Mouse (Mus musculus): ENCODE measurements at regions not wholly inside any gene's neighbourhood (a gene's known extent, or its start where the extent isn't known, plus 50 kb on each side); places are given as distances from the start of the nearest gene placed in this dataset.

DNA sequence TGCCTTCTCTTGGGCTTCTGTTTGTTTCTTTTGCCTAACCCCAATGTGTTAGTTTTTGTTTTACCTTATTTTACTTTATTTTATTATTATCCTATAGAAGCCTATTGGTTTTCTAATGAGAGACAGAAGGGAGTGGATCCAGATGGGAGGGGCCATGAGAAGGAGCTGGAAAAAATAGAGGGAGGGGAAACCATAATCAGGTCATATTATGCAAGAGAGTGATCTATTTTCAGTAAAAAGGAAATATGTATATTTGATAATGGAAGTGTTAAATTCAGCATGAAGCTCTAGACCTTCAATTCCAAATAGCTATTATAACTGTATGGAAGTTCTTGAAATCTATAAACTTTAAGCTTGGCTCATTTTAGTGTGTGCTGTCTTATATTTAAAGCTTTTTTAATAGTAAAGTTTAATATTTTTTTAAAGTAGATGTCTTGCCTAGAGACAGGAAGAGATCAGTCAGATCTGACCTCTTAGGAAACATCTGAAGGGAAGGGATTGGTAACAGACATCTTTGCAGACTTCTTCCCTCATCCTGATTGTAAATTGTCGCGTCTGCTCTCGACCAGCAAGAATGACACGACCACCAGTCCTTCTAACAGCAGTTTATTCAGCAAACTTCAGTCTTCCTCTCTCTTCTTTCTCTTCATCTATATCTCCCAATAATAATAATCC is 87.8 kb upstream of the Supt20 start:
- DNase-seq (ENCODE audit: extremely low read depth): no peak
- dilution Hi-C loops (cut with MboI; ENCODE audit: extremely low pct_ligation_motif_present, extremely low pct_unique_long_range_greater_than_20kb, low sequenced_read_pairs): no loop called here
- TF ChIP-seq E2F4 (IDR thresholded peaks at IDR 0.05; ENCODE audit: insufficient replicate concordance, low read depth, low read length) (no peak), JUN (IDR thresholded peaks at IDR 0.05; ENCODE audit: insufficient read depth, low read depth, low read length) (no peak), KAT2A (IDR thresholded peaks at IDR 0.05; ENCODE audit: insufficient replicate concordance, low read length) (no peak), USF2 (conservative IDR thresholded peaks at IDR 0.05; ENCODE audit: low read depth, low read length) (no peak), TBP (conservative IDR thresholded peaks at IDR 0.05; ENCODE audit: low read depth, low read length) (no peak), JUND (conservative IDR thresholded peaks at IDR 0.05; ENCODE audit: low read depth, low read length) (no peak), SIN3A (IDR thresholded peaks at IDR 0.05; ENCODE audit: low read length) (no peak)

DNA sequence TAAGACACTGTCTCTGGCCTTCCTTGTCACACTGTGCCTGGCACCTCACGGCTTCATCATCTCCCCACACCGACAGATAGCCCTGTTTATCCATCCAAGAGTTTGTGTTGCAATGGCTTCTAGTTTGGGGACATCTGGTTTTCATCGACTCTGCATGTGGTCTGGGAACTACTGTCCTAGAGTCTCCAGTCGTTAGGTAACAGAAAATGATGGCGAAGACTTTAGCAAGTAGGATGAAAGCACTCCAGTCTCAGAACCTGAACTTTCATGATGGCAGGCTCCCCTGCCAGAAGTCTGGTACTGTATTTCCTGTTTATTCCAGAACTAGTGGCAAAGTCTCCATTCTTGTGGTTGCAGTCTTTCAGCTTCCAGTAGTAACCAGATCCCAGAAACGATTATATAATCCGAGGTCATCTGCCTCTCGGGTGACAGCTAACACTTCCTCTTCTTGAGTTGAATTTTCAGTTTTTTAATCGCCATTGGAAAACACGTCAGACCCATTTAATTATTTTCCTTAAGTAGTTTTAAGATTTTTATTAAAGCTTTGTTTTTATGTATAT is 81.1 kb upstream of the Supt20 start:
- H3K4me2 ChIP-seq (ENCODE audit: insufficient read depth, low read depth, poor library complexity, severe bottlenecking): no peak overlapping the region
- dilution Hi-C loops (cut with MboI; ENCODE audit: extremely low pct_ligation_motif_present, extremely low pct_unique_long_range_greater_than_20kb, low sequenced_read_pairs): no loop called here
- DNase-seq (ENCODE audit: extremely low read depth): no peak
- H3K79me2 ChIP-seq (replicated peaks; ENCODE audit: control insufficient read depth, extremely low read depth, insufficient read depth, poor library complexity, severe bottlenecking): no peaks in the 10 kb centered on the region
- H3K4me1 ChIP-seq (ENCODE audit: control insufficient read depth in 1 of 2, insufficient read depth in 2 of 2): 0 out of 4 replicates have a peak, but pooled peaks cover 0 to 4% of the 10 kb centered on the region in 2 experiments
- no peak overlapping the region for H3K4me3 ChIP-seq (replicated peaks in 1 of 3; ENCODE audit: low read depth in 2 of 3, low read length in 2 of 3, poor library complexity in 1 of 3)
- H3K36me3 ChIP-seq (replicated peaks in 1 of 2; ENCODE audit: control insufficient read depth in 1 of 2, insufficient read depth in 1 of 2, low read length in 1 of 2): no peaks in the 10 kb centered on the region
- no peak overlapping the region for H3K27ac ChIP-seq (ENCODE audit: insufficient read depth, low read depth)
- no peaks in the 10 kb centered on the region for H3K27me3 ChIP-seq (replicated peaks)
- no peak for TF ChIP-seq USF2 (conservative IDR thresholded peaks at IDR 0.05; ENCODE audit: low read depth, low read length)
- TF ChIP-seq USF1 (IDR thresholded peaks at IDR 0.05; ENCODE audit: low read depth, low read length): no peak
- TF ChIP-seq CHD1 (IDR thresholded peaks at IDR 0.05; ENCODE audit: low read depth, low read length): no peak
- no peak for TF ChIP-seq UBTF (IDR thresholded peaks at IDR 0.05; ENCODE audit: low read depth, low read length)
- TF ChIP-seq ZMIZ1 (IDR thresholded peaks at IDR 0.05; ENCODE audit: low read depth, low read length): no peak
- no peak for TF ChIP-seq MEF2A (IDR thresholded peaks at IDR 0.05; ENCODE audit: borderline replicate concordance, low read depth, low read length)
- no peak for TF ChIP-seq ETS1 (conservative IDR thresholded peaks at IDR 0.05; ENCODE audit: low read depth, low read length)
- TF ChIP-seq RAD21 (IDR thresholded peaks at IDR 0.05; ENCODE audit: low read depth, low read length): no peak
- TF ChIP-seq MAZ (IDR thresholded peaks at IDR 0.05; ENCODE audit: low read depth, low read length): no peak
- TF ChIP-seq E2F4 (IDR thresholded peaks at IDR 0.05; ENCODE audit: insufficient replicate concordance, low read depth, low read length): no peak
- TF ChIP-seq ZNF384 (IDR thresholded peaks at IDR 0.05; ENCODE audit: low read depth, low read length): no peak
- no peak for TF ChIP-seq JUN (IDR thresholded peaks at IDR 0.05; ENCODE audit: insufficient read depth, low read depth, low read length)
- no peak for TF ChIP-seq PAX5 (IDR thresholded peaks at IDR 0.05; ENCODE audit: low read length)
- no peak for TF ChIP-seq SMC3 (IDR thresholded peaks at IDR 0.05; ENCODE audit: low read depth, low read length)
- TF ChIP-seq ZKSCAN1 (IDR thresholded peaks at IDR 0.05; ENCODE audit: borderline replicate concordance, low read depth, low read length): no peak
- no peak for TF ChIP-seq MXI1 (IDR thresholded peaks at IDR 0.05; ENCODE audit: low read depth, low read length)
- no peak for TF ChIP-seq NELFE (IDR thresholded peaks at IDR 0.05; ENCODE audit: low read depth, low read length)
- TF ChIP-seq EP300 (IDR thresholded peaks at IDR 0.05; ENCODE audit: low read length): no peak
- no peaks in the 10 kb centered on the region for H3K9me3 ChIP-seq (replicated peaks; ENCODE audit: low read length)
- no peak overlapping the region for H3K9ac ChIP-seq (ENCODE audit: insufficient read depth, low read depth)
- in situ Hi-C loops (cut with MboI; ENCODE audit: low pct_ligation_motif_present, low pct_unique_long_range_greater_than_20kb, low sequenced_read_pairs): no loop called here

More for the DNA sequence above, 87.8 kb upstream of the Supt20 start:
- Histone ChIP-seq H3K36me3 (replicated peaks in 1 of 2; ENCODE audit: control insufficient read depth in 1 of 2, insufficient read depth in 1 of 2, low read length in 1 of 2) (no peaks in the 10 kb centered on the region), H3K27me3 (replicated peaks) (no peaks in the 10 kb centered on the region), H3K4me2 (ENCODE audit: insufficient read depth, low read depth, poor library complexity, severe bottlenecking) (no peak overlapping the region), H3K4me1 (ENCODE audit: control insufficient read depth in 1 of 2, insufficient read depth in 2 of 2) (no peaks in the 10 kb centered on the region), H3K9ac (ENCODE audit: insufficient read depth, low read depth) (no peak overlapping the region), H3K27ac (ENCODE audit: insufficient read depth, low read depth) (no peak overlapping the region), H3K4me3 (replicated peaks in 1 of 3; ENCODE audit: low read depth in 2 of 3, low read length in 2 of 3, poor library complexity in 1 of 3) (no peak overlapping the region), H3K79me2 (replicated peaks; ENCODE audit: control insufficient read depth, extremely low read depth, insufficient read depth, poor library complexity, severe bottlenecking) (no peaks in the 10 kb centered on the region), H3K9me3 (replicated peaks; ENCODE audit: low read length) (no peaks in the 10 kb centered on the region)
- in situ Hi-C loops (cut with MboI; ENCODE audit: low pct_ligation_motif_present, low pct_unique_long_range_greater_than_20kb, low sequenced_read_pairs): no loop called here

Measured in CH12.LX (cell line).